Mouse (Mus musculus): ENCODE data around the gene Zfp462. TPM values are rescaled to one million over a fixed set of nuclear protein-coding genes. Genes with fewer than 3 reads are reported as not detected.

Gene Zfp462
- polyA plus RNA-seq, 1 experiment from 2014 or later: 17.0 TPM

GRCm38 (mm10) chr4:54947991-54948615 lies 3.3 kb downstream of the Zfp462 start:
- Histone ChIP-seq H3K4me1 (replicated peaks; ENCODE audit: control insufficient read depth, insufficient read depth, low read length) (no peaks in the 10 kb centered on the region; the same call in 1 of the 2 replicates), H3K4me3 (ENCODE audit: low read depth, low read length) (peak overlapping the region; percentile 79), H3K27ac (ENCODE audit: low read depth, low read length) (peak overlapping the region; percentile 95), H3K27me3 (ENCODE audit: control insufficient read depth, insufficient read depth, low read length) (no peaks in the 10 kb centered on the region), H3K4me2 (ENCODE audit: low read depth, low read length, severe bottlenecking) (peak overlapping the region; percentile 59), H3K9me3 (ENCODE audit: control insufficient read depth, low read length) (no peaks in the 10 kb centered on the region), H3K9ac (ENCODE audit: low read length) (peak overlapping the region; percentile 99), H3K36me3 (ENCODE audit: control insufficient read depth, insufficient read depth, low read length) (no peaks in the 10 kb centered on the region)
- WGBS: under 1% methylated on average over 24 of the region's 25 CpGs
- DNase-seq (ENCODE audit: low spot score) (peak; percentile 85), ATAC-seq (replicated peaks; ENCODE audit: low FRiP score) (peak; percentile 34)

GRCm38 (mm10) chr4:54948616-54949560 lies 4.0 kb downstream of the Zfp462 start:
- no peaks in the 10 kb centered on the region; the same call in 1 of the 2 replicates for H3K4me1 ChIP-seq (replicated peaks; ENCODE audit: control insufficient read depth, insufficient read depth, low read length)
- H3K36me3 ChIP-seq (ENCODE audit: control insufficient read depth, insufficient read depth, low read length): no peaks in the 10 kb centered on the region
- H3K27me3 ChIP-seq (ENCODE audit: control insufficient read depth, insufficient read depth, low read length): no peaks in the 10 kb centered on the region
- H3K9me3 ChIP-seq (ENCODE audit: control insufficient read depth, low read length): no peaks in the 10 kb centered on the region
- H3K4me2 ChIP-seq (ENCODE audit: low read depth, low read length, severe bottlenecking): peak overlapping the region; percentile 59
- peak overlapping the region; percentile 79 for H3K4me3 ChIP-seq (ENCODE audit: low read depth, low read length)
- 1% methylated on average over 26 of the region's 32 CpGs for WGBS
- peak overlapping the region; percentile 99 for H3K9ac ChIP-seq (ENCODE audit: low read length)
- peak overlapping the region; percentile 95 for H3K27ac ChIP-seq (ENCODE audit: low read depth, low read length)
- peak; percentile 33 for ATAC-seq (replicated peaks; ENCODE audit: low FRiP score)
- peak; percentile 79 for DNase-seq (ENCODE audit: low spot score)

GRCm38 (mm10) chr4:54949561-54949940 lies 4.7 kb downstream of the Zfp462 start:
- H3K27me3 ChIP-seq (ENCODE audit: control insufficient read depth, insufficient read depth, low read length): no peaks in the 10 kb centered on the region
- H3K4me2 ChIP-seq (ENCODE audit: low read depth, low read length, severe bottlenecking): peak overlapping the region; percentile 59
- peak; percentile 57 for DNase-seq (ENCODE audit: low spot score)
- no peak for ATAC-seq (replicated peaks; ENCODE audit: low FRiP score)
- H3K4me3 ChIP-seq (ENCODE audit: low read depth, low read length): peak overlapping the region; percentile 79
- no peaks in the 10 kb centered on the region for H3K36me3 ChIP-seq (ENCODE audit: control insufficient read depth, insufficient read depth, low read length)
- peak overlapping the region; percentile 95 for H3K27ac ChIP-seq (ENCODE audit: low read depth, low read length)
- peak overlapping the region; percentile 99 for H3K9ac ChIP-seq (ENCODE audit: low read length)
- H3K4me1 ChIP-seq (replicated peaks; ENCODE audit: control insufficient read depth, insufficient read depth, low read length): no peaks in the 10 kb centered on the region; the same call in 1 of the 2 replicates
- 12% methylated on average over 7 of the region's 7 CpGs for WGBS
- H3K9me3 ChIP-seq (ENCODE audit: control insufficient read depth, low read length): no peaks in the 10 kb centered on the region

- ATAC-seq (replicated peaks; ENCODE audit: low FRiP score) (no peak), DNase-seq (ENCODE audit: low spot score) (no peak)
- WGBS: 34% methylated on average over 2 of the region's 2 CpGs
- peak overlapping the region; percentile 79 for H3K4me3 ChIP-seq (ENCODE audit: low read depth, low read length)
- no peaks in the 10 kb centered on the region; the same call in 1 of the 2 replicates for H3K4me1 ChIP-seq (replicated peaks; ENCODE audit: control insufficient read depth, insufficient read depth, low read length)
- H3K4me2 ChIP-seq (ENCODE audit: low read depth, low read length, severe bottlenecking): peak overlapping the region; percentile 59
- peak overlapping the region; percentile 99 for H3K9ac ChIP-seq (ENCODE audit: low read length)
- no peaks in the 10 kb centered on the region for H3K9me3 ChIP-seq (ENCODE audit: control insufficient read depth, low read length)
- no peaks in the 10 kb centered on the region for H3K27me3 ChIP-seq (ENCODE audit: control insufficient read depth, insufficient read depth, low read length)
- H3K27ac ChIP-seq (ENCODE audit: low read depth, low read length): peak overlapping the region; percentile 95; the same call in 1 of the 2 replicates
- no peaks in the 10 kb centered on the region for H3K36me3 ChIP-seq (ENCODE audit: control insufficient read depth, insufficient read depth, low read length)
These were observed 5.3 kb downstream of the Zfp462 start for GRCm38 (mm10) chr4:54950136-54950535.

DNA sequence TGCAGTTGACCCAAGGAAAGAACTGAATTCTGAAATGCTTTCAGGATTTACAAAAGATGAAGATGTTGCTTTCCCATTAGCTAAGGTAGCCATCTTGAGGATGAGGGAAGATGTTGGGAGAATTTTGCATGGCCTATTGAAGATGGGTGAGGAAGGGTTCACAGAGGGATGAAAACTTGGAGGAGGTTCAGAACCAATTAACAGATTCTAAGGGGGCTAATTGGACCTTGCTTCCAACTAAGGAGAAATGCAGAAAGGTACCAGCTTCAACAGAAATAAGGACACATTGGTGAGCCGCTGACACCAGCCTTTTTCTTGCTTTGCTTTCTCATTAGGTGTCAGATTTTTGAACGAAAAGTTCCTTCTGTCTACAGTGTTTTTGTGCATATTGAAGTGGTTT lies 6.0 kb downstream of the Zfp462 start:
- H3K9ac ChIP-seq (ENCODE audit: low read length): no peak overlapping the region; the same call in 1 of the 2 replicates

DNA sequence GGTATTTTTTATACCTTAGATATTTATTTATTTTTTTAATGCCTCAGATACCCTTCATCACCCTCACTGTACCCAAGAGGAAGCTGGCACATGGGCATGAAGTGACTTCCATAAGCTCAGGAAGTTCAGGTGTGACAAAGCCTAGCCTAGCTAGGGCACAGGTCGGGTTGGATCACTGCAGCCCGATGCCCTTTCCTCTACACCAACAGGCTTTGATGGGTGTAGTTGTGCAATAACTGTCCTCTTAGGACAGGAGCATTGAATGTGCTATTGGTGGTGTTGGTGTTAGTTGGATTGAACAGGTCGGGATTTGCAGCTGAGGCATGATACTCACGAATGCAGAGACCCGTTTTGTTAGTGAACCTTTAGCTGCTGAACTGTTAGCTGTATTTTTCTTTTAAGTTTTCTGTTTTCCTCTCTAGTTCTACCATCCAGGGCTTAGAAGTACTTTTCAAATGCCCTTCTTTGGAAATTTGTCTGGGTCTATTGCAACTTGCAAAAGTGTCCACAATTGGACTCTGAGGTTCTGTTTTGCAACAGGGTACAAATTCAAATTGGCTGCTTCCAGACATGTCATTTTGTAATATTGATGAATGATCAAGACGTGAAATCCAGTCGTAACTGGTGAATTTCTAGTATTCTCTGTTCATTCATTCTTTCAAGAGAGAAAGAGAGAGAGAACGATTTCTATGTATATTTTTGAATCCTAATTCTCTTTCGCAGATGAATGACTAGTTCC lies 9.0 kb downstream of the Zfp462 start:
- Histone ChIP-seq H3K9me3 (ENCODE audit: control insufficient read depth, low read length) (no peaks in the 10 kb centered on the region), H3K27ac (ENCODE audit: low read depth, low read length) (no peak overlapping the region), H3K9ac (ENCODE audit: low read length) (no peak overlapping the region), H3K4me1 (replicated peaks; ENCODE audit: control insufficient read depth, insufficient read depth, low read length) (no peaks in the 10 kb centered on the region; the same call in 1 of the 2 replicates), H3K4me2 (ENCODE audit: low read depth, low read length, severe bottlenecking) (no peak overlapping the region), H3K4me3 (ENCODE audit: low read depth, low read length) (no peak overlapping the region), H3K36me3 (ENCODE audit: control insufficient read depth, insufficient read depth, low read length) (no peaks in the 10 kb centered on the region; the same call in 1 of the 2 replicates), H3K27me3 (ENCODE audit: control insufficient read depth, insufficient read depth, low read length) (no peaks in the 10 kb centered on the region)
- ATAC-seq (replicated peaks; ENCODE audit: low FRiP score) (no peak), DNase-seq (ENCODE audit: low spot score) (no peak)
- WGBS: 95% methylated on average over 9 of the region's 9 CpGs

More for the DNA sequence above, 6.0 kb downstream of the Zfp462 start:
- Histone ChIP-seq H3K27ac (ENCODE audit: low read depth, low read length) (no peak overlapping the region), H3K4me3 (ENCODE audit: low read depth, low read length) (peak overlapping the region; percentile 79; the same call in 1 of the 2 replicates), H3K4me1 (replicated peaks; ENCODE audit: control insufficient read depth, insufficient read depth, low read length) (no peaks in the 10 kb centered on the region; the same call in 1 of the 2 replicates), H3K36me3 (ENCODE audit: control insufficient read depth, insufficient read depth, low read length) (no peaks in the 10 kb centered on the region; the same call in 1 of the 2 replicates), H3K27me3 (ENCODE audit: control insufficient read depth, insufficient read depth, low read length) (no peaks in the 10 kb centered on the region), H3K9me3 (ENCODE audit: control insufficient read depth, low read length) (no peaks in the 10 kb centered on the region), H3K4me2 (ENCODE audit: low read depth, low read length, severe bottlenecking) (peak overlapping the region; percentile 59)
- ATAC-seq (replicated peaks; ENCODE audit: low FRiP score) (no peak), DNase-seq (ENCODE audit: low spot score) (no peak)
- 81% methylated on average over 2 of the region's 2 CpGs for WGBS

DNA sequence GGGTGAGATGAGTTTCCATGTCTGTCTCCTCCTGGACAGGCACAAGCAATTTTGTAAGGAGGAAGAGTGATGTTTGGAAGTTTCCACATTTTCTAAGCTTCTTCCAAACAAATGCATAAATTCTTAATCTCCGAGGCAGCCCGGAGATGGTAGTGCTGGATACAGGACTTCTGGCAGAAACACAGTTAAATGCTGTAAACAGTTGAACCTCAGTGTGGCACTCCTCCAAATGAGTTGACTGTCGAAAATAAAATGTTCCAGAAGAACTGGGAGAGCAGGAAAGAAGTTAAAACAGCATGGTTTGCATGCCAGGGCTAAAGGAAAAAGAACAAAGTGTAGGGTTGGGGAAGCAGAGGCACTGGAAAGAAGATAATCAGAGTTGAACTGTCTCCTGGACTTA lies 9.6 kb downstream of the Zfp462 start:
- no peaks in the 10 kb centered on the region; the same call in 1 of the 2 replicates for H3K36me3 ChIP-seq (ENCODE audit: control insufficient read depth, insufficient read depth, low read length)
- 91% methylated on average over 3 of the region's 3 CpGs for WGBS

DNA sequence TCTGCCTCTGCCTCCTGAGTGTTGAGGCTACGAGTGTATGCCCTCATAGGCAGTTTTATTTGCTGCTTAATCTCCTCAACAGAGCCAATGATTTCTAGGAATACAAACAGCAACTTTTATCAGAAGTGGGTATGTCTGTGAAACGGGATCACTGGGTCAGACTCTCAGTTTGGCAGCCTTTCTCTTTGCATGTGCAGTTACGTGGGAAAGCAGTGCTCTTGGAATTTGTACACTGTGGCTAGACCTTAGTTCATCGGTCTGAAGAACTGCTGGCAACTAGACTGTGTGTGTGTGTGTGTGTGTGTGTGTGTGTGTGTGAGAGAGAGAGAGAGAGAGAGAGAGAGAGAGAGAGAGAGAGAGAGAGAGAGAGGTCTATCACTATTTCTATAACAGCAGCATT lies 15.9 kb downstream of the Zfp462 start:
- H3K4me1 ChIP-seq (replicated peaks; ENCODE audit: control insufficient read depth, insufficient read depth, low read length): no peaks in the 10 kb centered on the region; the same call in 1 of the 2 replicates
- ATAC-seq (replicated peaks; ENCODE audit: low FRiP score) (no peak), DNase-seq (ENCODE audit: low spot score) (no peak)
- H3K4me3 ChIP-seq (ENCODE audit: low read depth, low read length): no peak overlapping the region
- no peak overlapping the region for H3K9ac ChIP-seq (ENCODE audit: low read length)
- no peaks in the 10 kb centered on the region for H3K27me3 ChIP-seq (ENCODE audit: control insufficient read depth, insufficient read depth, low read length)
- H3K4me2 ChIP-seq (ENCODE audit: low read depth, low read length, severe bottlenecking): no peak overlapping the region
- WGBS: 90% methylated on average over 4 of the region's 4 CpGs
- no peaks in the 10 kb centered on the region for H3K9me3 ChIP-seq (ENCODE audit: control insufficient read depth, low read length)
- H3K27ac ChIP-seq (ENCODE audit: low read depth, low read length): no peak overlapping the region
- H3K36me3 ChIP-seq (ENCODE audit: control insufficient read depth, insufficient read depth, low read length): no peaks in the 10 kb centered on the region; the same call in 1 of the 2 replicates

More for the DNA sequence above, 9.6 kb downstream of the Zfp462 start:
- H3K4me3 ChIP-seq (ENCODE audit: low read depth, low read length): no peak overlapping the region
- no peak overlapping the region for H3K27ac ChIP-seq (ENCODE audit: low read depth, low read length)
- no peak overlapping the region for H3K4me2 ChIP-seq (ENCODE audit: low read depth, low read length, severe bottlenecking)
- ATAC-seq (replicated peaks; ENCODE audit: low FRiP score) (no peak), DNase-seq (ENCODE audit: low spot score) (no peak)
- no peaks in the 10 kb centered on the region for H3K27me3 ChIP-seq (ENCODE audit: control insufficient read depth, insufficient read depth, low read length)
- H3K9ac ChIP-seq (ENCODE audit: low read length): no peak overlapping the region
- H3K4me1 ChIP-seq (replicated peaks; ENCODE audit: control insufficient read depth, insufficient read depth, low read length): no peaks in the 10 kb centered on the region; the same call in 1 of the 2 replicates
- no peaks in the 10 kb centered on the region for H3K9me3 ChIP-seq (ENCODE audit: control insufficient read depth, low read length)

Measured in forebrain, embryonic 11.5 days (tissue).